Mouse (Mus musculus) cerebellum, postnatal 25 days (tissue): ENCODE measurements around the gene Nfatc2.

Experiments
- DNase-seq, 2 experiments: peaks; one replicate each; pipeline ENCODE4 v3.0.0; 2021; ENCODE audit warnings: mixed read lengths in 2 of 2

Gene Nfatc2

DNA sequence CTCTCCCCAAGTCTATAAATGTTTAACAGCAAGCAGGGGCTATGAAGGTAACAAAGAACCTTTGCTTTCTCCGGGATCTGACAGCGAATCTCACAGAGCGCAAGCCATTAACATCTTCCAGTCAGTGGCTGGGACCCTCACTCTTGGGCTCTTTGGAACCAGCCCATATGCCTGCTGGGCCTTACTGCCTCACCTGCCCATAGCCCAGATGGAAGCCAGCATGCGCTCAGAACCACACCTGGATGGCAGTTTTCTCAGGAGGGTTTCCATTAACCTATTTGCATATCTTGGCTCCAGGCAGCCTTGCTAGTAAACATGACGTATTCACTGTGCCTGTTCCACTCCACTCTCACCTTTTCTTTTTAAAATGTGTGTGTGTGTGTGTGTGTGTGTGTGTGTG, 25.6 kb downstream of the Nfatc2 start:
- no peak for DNase-seq

DNA sequence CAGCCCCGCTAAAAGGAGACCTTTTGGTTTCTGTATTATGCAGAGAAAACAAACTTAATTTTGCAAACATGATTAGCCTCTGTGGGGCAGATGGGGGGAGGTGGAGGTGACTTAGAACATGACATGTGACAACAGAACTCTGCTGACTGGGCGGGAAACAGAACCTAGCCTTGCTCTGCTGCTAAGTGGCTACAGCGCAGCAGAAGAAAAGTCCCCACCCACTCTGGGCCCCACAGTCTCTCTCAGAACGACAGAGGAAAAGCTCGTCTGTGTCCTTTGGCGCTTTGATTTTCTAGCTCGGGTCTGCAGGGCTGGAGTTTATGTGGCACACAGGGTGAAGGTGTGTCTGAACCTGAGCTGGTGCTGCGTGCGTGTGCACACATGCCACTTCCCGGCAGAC, 26.5 kb downstream of the Nfatc2 start:
- no peak for DNase-seq

DNA sequence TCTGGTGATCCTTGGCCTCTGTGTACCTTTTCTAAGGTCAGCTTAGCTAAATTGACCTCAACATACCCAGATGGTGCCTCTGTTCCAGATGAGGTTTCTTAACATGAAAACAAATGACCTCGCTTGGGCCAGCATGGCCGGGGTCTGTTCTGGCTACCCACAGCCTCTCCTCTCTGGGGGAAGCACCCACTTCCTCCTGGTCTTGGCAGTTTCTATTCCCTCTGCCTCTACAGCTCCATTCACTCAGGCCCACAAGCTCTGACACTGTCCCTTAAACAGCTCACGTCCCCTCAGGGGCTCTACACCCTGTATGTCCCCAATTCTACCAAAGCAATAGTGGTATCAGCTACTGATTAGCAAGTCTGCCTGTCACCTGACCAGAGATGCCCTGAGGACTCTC, 27.6 kb downstream of the Nfatc2 start:
- DNase-seq = no peak

DNA sequence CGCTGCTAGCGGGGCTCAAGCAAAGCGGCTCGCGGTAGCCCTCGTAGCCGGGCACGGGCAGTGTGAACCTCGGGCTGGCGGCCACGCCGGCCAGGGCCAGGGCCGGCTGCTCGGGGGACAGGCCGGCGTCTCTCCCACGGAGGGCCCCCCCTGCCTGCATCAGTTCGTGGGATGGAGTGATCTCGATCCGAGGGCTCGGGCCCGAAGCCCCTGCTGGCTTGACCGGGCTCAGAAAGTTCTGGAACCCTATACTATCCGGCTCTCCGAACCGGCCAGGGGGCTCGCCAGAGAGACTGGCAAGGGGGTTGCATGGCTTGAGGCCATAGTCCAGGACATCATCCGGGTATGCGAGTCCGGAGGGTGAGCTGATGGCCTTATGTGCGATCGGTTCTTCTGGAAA, 30.2 kb downstream of the Nfatc2 start:
- no peak for DNase-seq

DNA sequence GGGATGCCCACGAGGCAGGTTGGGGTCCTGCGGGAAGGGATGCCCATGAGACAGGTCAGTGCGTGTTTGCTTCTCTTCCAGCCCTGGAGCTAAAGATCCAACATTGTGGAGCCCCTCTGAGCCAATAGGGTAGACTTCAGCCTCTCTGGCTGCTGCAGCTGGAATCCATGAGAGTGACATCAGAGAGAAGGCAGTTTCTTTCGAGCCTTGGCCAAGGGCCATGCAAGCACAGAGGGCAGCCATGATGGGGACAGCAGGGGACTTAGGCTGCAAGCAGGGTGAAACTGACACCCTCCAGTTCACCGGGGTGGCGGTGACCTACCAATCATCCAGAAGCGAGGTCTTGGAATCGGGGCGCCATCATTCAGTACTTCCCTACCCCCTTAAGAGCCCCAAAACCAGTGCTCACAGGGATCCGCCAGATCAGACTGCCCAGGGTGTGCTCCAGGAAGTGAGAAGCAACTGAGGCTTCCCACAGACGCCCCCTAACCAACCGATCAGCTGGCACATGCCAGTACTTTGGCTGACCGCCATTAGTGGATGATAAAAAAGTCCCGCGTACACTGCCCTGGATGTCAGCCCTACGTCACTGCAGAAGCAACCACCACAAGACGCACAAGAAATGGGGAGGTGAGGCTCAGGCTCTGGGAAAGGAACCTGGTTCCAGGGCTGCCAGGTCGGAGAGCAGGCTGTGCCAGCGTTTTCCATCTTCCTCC, 35.8 kb downstream of the Nfatc2 start:
- DNase-seq = no peak

DNA sequence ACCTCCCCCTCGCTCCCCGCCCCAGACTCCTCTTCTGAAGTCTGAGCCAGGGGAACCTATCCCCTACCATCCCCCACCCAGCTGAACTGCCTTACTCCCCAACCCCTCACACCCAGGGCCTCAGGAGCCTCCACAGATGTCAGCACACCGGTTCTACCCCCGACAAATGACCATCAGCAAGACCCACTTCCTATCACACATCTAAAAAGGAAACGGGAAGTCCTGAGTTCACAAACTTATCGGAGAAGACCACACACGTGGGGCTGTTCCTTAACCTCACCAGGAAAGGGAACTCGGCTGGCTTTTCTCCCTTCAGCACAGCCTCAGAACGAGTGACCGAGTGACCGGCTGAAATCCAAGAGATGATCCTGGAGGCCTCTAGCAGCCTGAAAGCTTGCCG, 38.3 kb downstream of the Nfatc2 start:
- DNase-seq = no peak

DNA sequence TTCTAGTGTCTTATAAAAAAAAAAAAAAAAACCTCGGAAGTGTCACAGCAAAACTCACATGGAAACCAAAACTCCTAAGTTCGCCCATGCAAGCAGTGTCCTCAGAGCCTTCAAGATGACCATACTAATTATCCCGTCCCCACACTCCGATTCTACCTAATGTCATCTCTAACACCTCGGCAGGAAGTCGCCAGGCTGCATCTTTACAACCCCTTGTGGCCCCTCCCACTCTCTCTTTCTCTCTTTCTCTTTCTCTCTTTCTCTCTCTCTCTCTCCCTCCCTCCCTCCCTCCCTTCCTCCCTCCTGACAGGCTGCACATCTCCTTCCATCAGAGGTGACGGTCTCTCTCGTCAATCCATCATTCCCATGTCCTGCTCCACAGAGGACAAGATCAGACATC, 44.4 kb downstream of the Nfatc2 start:
- no peak for DNase-seq

DNA sequence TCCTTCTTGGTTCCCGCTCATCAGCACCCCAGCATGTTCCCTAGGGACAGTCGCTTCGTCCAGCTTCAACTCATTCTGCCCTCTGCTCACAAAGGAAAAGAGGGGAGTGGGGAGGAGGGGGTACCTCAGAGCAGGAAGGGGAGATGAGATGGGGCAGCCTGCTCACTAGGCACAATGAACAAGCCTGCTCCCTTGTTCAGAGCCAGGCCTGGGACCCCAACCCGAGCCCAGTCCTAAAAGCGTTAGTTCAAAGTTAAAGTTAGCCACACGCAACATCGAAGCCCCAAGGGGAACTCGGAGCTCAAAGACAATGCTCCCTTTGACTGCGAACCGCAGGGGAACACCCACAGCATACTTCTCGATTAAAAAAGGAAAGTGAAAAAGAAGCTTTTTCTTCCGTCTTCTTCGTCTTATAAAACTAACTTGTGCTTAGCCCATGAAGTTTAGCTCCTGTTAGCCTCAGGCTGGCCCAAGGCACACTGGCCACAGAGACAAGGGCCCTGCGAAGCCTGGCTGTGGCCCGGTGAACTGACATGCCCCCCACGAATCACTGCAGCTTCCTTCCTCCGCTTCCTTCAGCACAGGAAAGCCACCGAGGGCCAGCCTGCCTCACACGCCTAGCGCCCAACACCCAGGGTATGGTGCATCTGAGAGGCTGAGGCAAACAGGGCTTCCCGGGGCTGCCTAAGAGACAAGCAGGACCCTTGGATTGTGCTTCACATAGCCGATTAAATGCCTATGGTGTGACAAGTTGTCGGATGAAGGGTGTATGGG, 45.4 kb downstream of the Nfatc2 start:
- DNase-seq = no peak

DNA sequence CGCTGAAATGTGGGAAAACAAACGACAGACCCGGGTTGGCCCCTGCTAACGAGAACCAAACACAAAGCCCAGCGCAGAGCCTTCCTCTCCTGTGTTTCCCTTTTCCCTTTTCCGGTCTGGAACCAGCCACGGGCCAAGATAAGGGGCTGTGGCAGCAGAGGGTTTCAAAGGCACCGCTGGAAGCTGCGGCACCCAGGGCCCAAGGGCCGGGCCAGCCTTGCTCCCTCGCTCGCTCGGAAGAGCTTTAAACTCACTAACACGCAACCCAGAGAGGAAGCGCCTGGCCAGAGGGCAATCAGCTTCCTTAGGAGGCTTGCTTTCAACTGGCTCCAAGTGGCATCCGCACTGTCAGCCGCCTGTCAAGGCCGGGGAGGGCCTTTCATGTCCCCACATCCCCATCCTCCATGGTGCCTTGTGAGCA, 47.9 kb downstream of the Nfatc2 start:
- no peak for DNase-seq

DNA sequence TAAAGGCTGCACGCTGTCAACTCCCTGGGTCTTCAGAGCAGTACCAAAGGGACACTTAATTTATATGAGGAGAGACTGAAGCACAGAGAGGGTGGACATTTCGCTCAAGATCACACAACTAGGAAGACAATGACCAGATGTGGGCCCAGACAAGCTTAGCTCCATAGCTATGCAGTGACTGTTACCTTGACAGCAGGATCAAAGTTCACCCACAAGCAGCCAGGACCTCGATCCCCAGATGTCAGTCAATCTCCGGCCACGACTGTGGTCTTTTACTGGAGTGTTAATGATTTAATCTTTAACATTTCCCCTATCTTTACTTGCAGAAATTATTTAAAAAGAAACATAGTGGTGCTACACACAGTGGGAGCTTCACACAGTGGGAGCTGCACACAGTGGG, 49.1 kb downstream of the Nfatc2 start:
- no peak for DNase-seq

DNA sequence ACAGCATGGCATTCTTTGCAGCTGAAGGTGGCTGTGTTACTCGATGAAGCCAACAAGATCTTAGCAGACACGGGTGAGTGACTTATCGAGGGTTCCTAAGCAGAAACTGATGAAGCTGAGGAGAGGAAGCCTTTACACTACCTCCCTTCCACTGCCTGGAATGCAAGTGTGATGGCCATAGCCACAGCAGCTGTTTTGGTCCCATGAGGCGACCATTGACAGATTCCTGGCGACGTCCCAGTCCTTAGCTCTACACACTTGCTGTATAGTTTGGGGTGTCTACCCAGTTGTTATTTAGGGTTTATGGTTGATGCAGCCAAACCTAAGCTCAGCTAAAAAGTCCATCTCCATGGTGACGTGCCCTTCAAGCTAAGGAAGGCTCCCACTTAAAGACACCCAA, 50.2 kb downstream of the Nfatc2 start:
- no peak for DNase-seq

DNA sequence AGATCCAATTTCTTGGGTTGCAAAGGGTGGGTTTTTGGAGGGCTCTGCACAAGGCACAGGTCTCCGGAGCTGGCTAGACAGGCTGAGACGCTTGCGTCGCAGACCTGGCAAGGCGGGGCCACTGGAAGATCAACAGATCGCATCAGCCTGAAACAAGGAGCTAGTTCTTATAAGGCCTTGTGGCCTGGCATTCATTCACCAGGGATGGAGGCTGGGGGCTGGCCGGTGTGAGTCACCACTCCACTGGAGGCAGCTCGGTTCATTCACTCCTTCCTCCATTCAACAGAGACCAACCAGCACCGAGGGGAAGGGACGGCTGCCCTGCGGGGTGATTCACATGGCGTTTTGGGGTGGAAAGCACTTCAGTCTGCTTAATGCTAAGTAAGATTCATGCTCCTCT, 52.1 kb downstream of the Nfatc2 start:
- no peak for DNase-seq

DNA sequence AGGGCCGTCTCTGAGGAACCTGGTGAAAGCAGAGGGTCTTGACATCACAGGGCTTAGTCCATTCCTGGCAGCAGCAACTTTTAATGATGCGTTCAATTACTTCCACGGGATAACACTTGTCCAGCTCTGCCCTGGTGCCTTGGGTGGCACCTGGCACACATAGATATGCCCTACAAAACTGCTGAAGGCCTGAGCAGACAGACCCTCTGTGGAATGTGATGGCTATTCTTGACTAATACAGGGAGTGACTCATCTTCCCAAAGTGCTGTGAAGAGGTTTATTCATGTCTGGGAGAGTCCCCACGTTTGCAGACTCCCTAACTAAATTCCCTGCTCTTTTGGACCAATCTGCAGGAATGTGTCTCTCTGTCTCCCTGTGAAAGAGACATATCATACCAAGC, 53.4 kb downstream of the Nfatc2 start:
- DNase-seq = no peak

DNA sequence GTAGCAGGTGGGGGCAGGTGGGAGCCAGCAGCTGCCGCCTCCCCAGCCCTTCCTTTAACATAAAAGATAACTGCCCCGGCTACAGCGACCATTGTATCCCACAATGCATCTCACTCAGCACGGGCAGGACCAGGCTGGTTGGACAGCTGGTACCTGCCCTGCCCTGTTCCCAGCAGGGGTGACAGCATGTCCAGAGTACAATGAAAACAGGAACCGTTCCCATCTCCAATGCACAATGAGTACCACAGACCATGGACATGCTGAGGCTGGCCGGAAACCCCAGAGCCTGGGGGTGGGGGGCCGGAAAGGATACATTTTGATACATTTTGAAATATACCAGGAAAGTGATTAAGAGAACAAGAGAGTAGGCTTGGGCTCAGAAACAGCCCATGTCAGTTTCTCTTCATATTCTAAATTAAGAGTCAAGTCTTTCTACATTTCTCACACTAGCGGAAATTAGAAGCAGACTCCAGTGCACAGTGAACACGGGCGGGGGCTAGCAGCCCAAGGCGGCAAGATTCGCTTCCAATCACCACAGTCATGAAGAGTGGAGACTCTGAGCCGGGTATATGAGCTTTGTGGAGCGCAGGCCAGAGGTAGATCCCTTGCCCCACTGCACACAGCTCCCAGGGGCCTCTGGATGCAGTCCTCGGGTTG, 55.4 kb downstream of the Nfatc2 start:
- peak; percentile 59 to 65 for DNase-seq

DNA sequence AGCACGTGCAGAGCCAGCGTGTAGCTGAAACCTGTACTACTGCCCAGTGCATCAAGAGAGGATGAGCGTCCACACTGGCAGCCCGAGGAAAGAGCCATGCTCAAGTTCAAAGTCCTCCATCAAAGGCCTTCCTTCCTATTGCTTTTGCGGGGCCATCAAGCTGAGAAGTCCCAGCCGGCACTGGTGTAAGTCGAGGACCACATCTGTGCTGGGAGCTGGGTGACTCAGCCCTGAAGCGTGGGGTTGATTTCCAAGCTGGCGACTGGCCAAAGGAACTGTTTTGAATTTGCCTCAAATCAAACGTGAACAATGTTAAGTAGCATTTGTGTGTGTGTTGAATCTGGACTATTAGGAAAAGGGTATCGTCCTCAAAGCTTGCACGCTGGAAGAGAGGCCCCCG, 57.4 kb downstream of the Nfatc2 start:
- peak in 1 of 2 experiments; percentile 28 for DNase-seq

DNA sequence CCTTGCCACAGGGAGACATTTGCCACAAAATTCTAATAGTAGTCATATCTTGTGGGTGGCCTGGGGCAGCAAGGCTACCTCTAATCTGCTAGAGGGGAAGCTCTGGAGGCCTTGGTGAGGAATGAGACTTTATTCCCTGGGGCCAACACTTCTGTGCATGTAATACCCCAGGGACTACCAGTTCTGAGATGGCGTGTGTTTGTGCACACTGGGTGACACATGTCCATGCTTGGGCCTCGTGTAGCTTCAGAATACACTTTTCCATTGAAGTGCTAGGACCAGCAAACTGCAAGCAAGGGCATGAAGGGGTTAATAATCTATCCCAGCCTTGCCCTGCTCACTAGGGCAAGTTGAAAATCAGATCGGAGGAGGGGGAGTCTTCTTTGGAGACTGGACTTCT, 58.4 kb downstream of the Nfatc2 start:
- no peak for DNase-seq

DNA sequence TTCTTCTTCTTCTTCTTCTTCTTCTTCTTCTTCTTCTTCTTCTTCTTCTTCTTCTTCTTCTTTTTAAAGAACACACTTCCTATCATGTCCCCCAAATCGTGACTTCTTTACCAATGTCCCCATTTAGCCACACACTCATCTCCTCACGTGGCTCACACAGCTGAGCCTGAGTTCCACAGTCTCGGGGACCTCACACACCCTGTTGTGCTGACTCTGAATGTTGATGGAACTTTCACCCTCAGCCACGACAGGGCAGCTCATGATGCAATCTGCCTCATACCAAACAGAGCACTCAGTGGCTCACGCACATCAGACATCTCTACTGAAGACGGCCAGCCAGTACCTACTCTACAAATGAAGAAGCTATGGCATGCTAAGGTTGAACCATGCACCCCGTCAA, 60.2 kb downstream of the Nfatc2 start:
- no peak for DNase-seq

DNA sequence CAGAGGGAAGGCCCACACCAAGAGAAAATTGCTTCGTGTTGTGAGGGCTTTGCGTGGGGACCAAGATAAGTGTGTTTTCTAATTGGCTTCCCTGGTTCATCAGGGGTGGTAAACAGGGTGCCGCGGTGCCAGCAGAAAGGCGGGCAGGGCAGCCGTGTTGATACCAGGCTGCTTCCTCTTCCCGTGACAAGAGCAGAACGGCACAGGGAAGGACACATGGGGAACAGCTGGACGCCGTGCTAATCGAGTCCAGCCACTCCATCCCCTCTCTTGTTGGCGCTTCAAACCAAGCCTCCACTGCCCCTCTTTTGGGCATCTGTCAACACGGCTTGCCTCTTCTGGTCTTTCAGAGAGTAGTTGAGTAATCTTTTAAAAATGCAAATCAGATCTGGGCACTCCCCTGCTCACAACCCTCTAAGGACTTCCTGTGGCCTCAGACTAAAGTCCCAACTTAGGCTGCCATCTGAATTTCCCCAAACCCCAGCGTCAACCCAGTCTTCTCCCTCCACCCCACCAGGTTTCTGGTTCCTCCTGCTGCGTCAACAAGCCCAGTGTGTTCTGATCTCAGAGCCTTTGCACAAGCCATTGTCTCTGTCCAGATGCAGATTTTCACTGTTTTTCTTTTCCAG, 61.7 kb downstream of the Nfatc2 start:
- no peak for DNase-seq

DNA sequence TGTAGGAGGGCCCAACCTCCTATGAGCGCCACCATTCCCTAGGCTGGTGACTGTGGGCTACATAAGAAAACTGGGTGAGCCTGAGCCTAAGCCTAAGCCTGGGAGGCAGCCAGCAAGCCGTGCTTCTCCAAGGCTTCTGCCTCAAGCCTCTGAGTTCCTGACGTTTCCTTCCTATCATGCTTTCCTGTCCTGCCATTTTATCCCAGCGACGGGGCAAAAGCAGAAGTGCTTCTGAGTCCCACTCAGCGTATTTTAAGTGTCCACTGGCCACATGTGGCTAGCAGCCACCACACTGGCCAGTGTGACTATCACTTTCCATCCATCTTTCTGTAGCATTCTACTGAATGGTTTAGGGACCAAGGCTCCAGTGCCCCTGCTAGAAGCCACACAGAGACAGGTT, 62.4 kb downstream of the Nfatc2 start:
- no peak for DNase-seq

DNA sequence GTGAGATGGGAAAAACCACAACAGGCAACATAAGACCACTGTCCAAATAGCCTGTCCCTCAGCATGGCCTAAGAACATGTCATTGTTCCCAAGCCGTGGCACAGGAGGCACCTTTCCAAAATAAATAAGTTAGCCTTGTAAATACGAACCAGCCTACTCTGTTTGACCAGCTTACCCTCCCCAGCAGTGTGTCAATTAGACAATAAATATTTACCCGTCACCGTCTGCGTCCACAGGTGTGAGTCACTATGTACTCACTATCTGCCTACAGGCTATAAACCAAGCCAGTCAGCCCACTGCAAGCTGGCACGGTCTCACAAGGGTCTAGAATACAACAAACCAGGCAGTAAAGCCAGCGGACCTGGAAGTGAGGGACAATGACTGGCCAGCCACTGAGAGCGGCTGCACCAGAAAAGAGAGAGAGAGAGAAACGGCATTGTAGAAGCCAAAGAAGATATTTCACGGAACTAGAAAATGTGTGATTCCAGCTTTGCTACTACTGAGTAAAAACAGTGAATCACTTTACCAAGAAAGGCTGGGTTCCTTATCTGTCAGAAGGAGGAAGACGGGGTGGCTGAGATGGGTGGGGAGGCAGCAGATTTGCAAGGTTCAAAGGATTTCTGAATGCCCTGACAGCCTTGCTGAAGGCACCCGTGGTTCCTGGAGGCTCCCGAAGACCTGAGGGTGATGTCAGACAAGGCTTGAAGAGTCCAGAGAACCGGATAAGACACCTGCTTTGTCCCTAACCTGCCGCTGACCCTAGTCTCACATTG, 69.2 kb downstream of the Nfatc2 start:
- no peak for DNase-seq

DNA sequence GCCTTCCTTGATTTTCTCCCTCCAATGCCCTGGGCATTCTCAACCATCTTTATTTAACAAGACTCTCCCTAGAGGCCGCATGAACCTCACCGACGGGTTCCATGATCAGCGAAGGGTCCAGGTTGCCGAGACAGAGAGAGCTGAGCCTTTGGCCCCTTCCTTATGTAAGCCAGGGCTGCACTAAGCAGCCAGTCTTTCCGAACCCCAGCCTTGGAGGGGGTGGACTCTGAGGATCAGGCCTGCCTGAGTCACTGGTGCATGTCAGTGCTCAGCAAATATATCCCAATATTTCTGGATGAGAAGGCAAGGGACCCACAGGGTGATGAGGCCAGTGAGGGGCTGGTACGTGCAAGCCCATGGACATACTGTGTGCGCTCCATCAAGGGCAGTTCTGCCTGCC, 72.9 kb downstream of the Nfatc2 start:
- DNase-seq = no peak

DNA sequence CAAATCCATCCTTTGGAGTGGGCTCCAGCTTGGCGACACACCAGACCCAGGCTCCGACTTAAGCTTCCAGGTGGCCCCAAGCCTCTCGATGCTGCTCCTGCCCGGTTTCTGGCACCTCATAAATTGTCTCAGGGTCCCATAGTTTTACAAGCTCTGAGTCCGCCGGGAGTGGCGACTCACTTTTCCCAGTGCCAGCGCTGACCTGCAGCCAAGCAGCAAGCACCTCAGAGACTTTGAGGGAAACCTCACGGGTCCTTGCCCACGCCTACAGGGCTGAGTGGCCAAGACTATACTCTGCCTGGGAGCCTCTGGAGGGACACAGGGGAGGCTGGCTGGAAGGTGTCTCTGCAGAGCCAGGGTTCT, 74.0 kb downstream of the Nfatc2 start:
- DNase-seq = no peak
